Mouse (Mus musculus) MEL (cell line): ENCODE data around the gene Washc1. TPM values are rescaled to one million over a fixed set of nuclear protein-coding genes. Genes with fewer than 3 reads are reported as not detected.

ENCODE experiments used
- DNase-seq: peaks from one replicate; pipeline ENCODE4 v3.0.0; 2011; ENCODE audit warnings: low read depth, low spot score
- H3K27ac ChIP-seq: 2 replicates; pipeline ENCODE4 v1.5.1; 2012; ENCODE audit warnings: low read depth, mild to moderate bottlenecking, control low read depth, low read length, moderate library complexity; ENCODE audit not compliant: control insufficient read depth
- H3K27me3 ChIP-seq, 2 experiments: fragments of 150-350 bp in 1 of 2; sonication (generic) in 1 of 2; 2 replicates each; pipeline ENCODE4 v1.6.1; 2012; ENCODE audit warnings: low read length in 2 of 2, mild to moderate bottlenecking in 2 of 2, improper control_type of control experiment in 1 of 2, moderate library complexity in 1 of 2; ENCODE audit not compliant: insufficient read depth in 2 of 2, control insufficient read depth in 1 of 2
- H3K36me3 ChIP-seq, 2 experiments: 2 replicates each; pipeline ENCODE4 v1.6.1; 2012 to 2014; ENCODE audit warnings: low read length in 2 of 2, improper control_type of control experiment in 1 of 2, inconsistent platforms in 1 of 2, mild to moderate bottlenecking in 1 of 2; ENCODE audit not compliant: insufficient read depth in 2 of 2, control insufficient read depth in 1 of 2
- H3K4me1 ChIP-seq, 2 experiments: fragments of 150-350 bp in 1 of 2; sonication (generic) in 1 of 2; 2 replicates each; pipeline ENCODE4 v1.6.1; 2012; ENCODE audit warnings: low read length in 2 of 2, improper control_type of control experiment in 1 of 2, mild to moderate bottlenecking in 1 of 2; ENCODE audit not compliant: insufficient read depth in 2 of 2, control insufficient read depth in 1 of 2
- H3K4me3 ChIP-seq, 2 experiments: fragments of 150-350 bp in 1 of 2; sonication (generic) in 1 of 2; 2 replicates each; pipeline ENCODE4 v1.5.1; 2012; ENCODE audit warnings: low read depth in 2 of 2, low read length in 2 of 2, mild to moderate bottlenecking in 2 of 2, moderate library complexity in 2 of 2, control low read depth in 1 of 2, improper control_type of control experiment in 1 of 2; ENCODE audit not compliant: control insufficient read depth in 1 of 2, insufficient read depth in 1 of 2
- H3K79me2 ChIP-seq: 2 replicates; pipeline ENCODE4 v1.6.1; 2012; ENCODE audit warnings: mild to moderate bottlenecking, low read length, moderate library complexity; ENCODE audit not compliant: control insufficient read depth, poor library complexity, insufficient read depth
- H3K9ac ChIP-seq: 2 replicates; pipeline ENCODE4 v1.6.1; 2012; ENCODE audit warnings: low read depth, mild to moderate bottlenecking, control low read depth, low read length, moderate library complexity; ENCODE audit not compliant: control insufficient read depth, poor library complexity, severe bottlenecking
- H3K9me3 ChIP-seq: fragments of 150-350 bp; sonication (generic); replicated peaks from 2 replicates; pipeline ENCODE4 v1.6.1; 2012; ENCODE audit warnings: mild to moderate bottlenecking, low read length, improper control_type of control experiment, moderate library complexity; ENCODE audit not compliant: insufficient read depth
- BHLHE40 ChIP-seq: IDR thresholded peaks from 2 replicates; pipeline ENCODE4 v1.6.1; 2012; ENCODE audit warnings: low read depth, mild to moderate bottlenecking, inconsistent platforms, low read length, improper control_type of control experiment, borderline replicate concordance
- CHD1 ChIP-seq: IDR thresholded peaks from 2 replicates; pipeline ENCODE4 v1.6.1; 2012; ENCODE audit warnings: low read depth, mild to moderate bottlenecking, inconsistent platforms, low read length, improper control_type of control experiment
- CTCF ChIP-seq, 3 experiments: IDR thresholded peaks in 2 of 3; conservative IDR thresholded peaks in 1 of 3; 2 replicates each; pipeline ENCODE4 v1.5.1; 2011 to 2012; ENCODE audit warnings: low read length in 3 of 3, low read depth in 2 of 3, mild to moderate bottlenecking in 2 of 3, improper control_type of control experiment in 1 of 3, inconsistent platforms in 1 of 3, mixed read lengths in 1 of 3, moderate library complexity in 1 of 3; ENCODE audit not compliant: control insufficient read depth in 1 of 3, insufficient read depth in 1 of 3, poor library complexity in 1 of 3, severe bottlenecking in 1 of 3
- E2F4 ChIP-seq: IDR thresholded peaks from 2 replicates; pipeline ENCODE4 v1.6.1; 2011; ENCODE audit warnings: low read depth, low read length, improper control_type of control experiment, borderline replicate concordance
- HCFC1 ChIP-seq: IDR thresholded peaks from 2 replicates; pipeline ENCODE4 v1.6.1; 2012; ENCODE audit warnings: low read depth, mild to moderate bottlenecking, inconsistent platforms, low read length, improper control_type of control experiment, moderate library complexity
- MAX ChIP-seq: IDR thresholded peaks from 2 replicates; pipeline ENCODE4 v1.6.1; 2011; ENCODE audit warnings: low read length, improper control_type of control experiment
- MEF2A ChIP-seq: IDR thresholded peaks from 2 replicates; pipeline ENCODE4 v1.6.1; 2014; ENCODE audit warnings: low read depth, mild to moderate bottlenecking, inconsistent platforms, low read length, improper control_type of control experiment; ENCODE audit not compliant: poor library complexity, insufficient replicate concordance, severe bottlenecking; ENCODE audit errors: extremely low read depth
- MYC ChIP-seq: IDR thresholded peaks from 2 replicates; pipeline ENCODE4 v1.6.1; 2011; ENCODE audit warnings: low read depth, mild to moderate bottlenecking, low read length, improper control_type of control experiment, moderate library complexity
- TAL1 ChIP-seq: IDR thresholded peaks from 2 replicates; pipeline ENCODE4 v1.6.1; 2012; ENCODE audit warnings: mild to moderate bottlenecking, inconsistent platforms, low read length, moderate library complexity, mixed read lengths
- UBTF ChIP-seq: IDR thresholded peaks from 2 replicates; pipeline ENCODE4 v1.6.1; 2012; ENCODE audit warnings: low read depth, mild to moderate bottlenecking, inconsistent platforms, low read length, improper control_type of control experiment, moderate library complexity, borderline replicate concordance; ENCODE audit not compliant: insufficient read depth
- ZC3H11A ChIP-seq: IDR thresholded peaks from 2 replicates; pipeline ENCODE4 v1.6.1; 2012; ENCODE audit warnings: low read depth, mild to moderate bottlenecking, inconsistent platforms, low read length, improper control_type of control experiment
- ZMIZ1 ChIP-seq: IDR thresholded peaks from 2 replicates; pipeline ENCODE4 v1.6.1; 2012; ENCODE audit warnings: low read depth, mild to moderate bottlenecking, inconsistent platforms, low read length, improper control_type of control experiment, moderate library complexity
- ZNF384 ChIP-seq: IDR thresholded peaks from 2 replicates; pipeline ENCODE4 v1.6.1; 2012; ENCODE audit warnings: low read depth, mild to moderate bottlenecking, inconsistent platforms, low read length, improper control_type of control experiment
- polyA plus RNA-seq, 2 experiments: library from polyadenylated mRNA; stranded (reverse) in 1 of 2; unstranded in 1 of 2; fragments of >175 nt in 1 of 2; fragments of >200 nt in 1 of 2; gene quantifications; 2 replicates each; pipeline versions ENCODE4 v1.2.1 to v1.2.4; 2012; ENCODE audit warnings: low replicate concordance in 2 of 2, low read depth in 1 of 2; ENCODE audit not compliant: insufficient read length in 2 of 2, insufficient read depth in 1 of 2, missing spikeins in 1 of 2
- total RNA-seq: library from RNA; depleted of rRNA; stranded (reverse); fragments of 300-350 nt; gene quantifications from 2 replicates; pipeline ENCODE4 v1.2.3, GENCODE M21; 2012

Washc1 gene
- total and polyA plus RNA-seq, 3 experiments = 37.0 to 58.6 TPM; not detected in 1

DNA sequence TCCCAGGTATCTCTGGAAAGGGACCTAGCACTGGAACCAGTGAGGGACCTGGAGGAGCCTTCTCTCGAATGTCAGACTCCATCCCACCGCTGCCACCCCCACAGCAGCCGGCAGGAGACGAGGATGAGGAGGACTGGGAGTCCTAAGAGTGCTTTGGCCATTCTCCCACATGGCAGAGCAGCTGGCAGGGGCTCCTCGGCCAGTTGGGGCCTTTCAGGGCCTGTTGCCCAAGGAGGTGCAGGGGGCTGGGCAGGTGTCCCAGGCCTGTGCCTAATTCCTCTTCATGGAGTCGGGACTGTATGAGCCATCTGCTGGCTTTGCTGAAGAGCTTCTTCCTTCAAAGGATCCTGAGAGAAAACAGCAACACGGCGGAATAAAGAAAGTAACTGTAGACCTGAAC, 7.6 kb downstream of the Washc1 start:
- no peak overlapping the region for H3K27ac ChIP-seq
- no peak overlapping the region for H3K9ac ChIP-seq
- TF ChIP-seq MYC = no peak
- no peak for TF ChIP-seq ZC3H11A
- no peak for TF ChIP-seq MEF2A
- TF ChIP-seq BHLHE40 = no peak
- no peak for TF ChIP-seq MAX
- TF ChIP-seq ZNF384 = no peak
- TF ChIP-seq UBTF = no peak
- TF ChIP-seq CHD1 = no peak
- TF ChIP-seq CTCF (IDR thresholded peaks at IDR 0.05 in 2 of 3, conservative IDR thresholded peaks at IDR 0.05 in 1 of 3; ENCODE audit: control insufficient read depth in 1 of 3, insufficient read depth in 1 of 3, low read depth in 2 of 3, low read length in 3 of 3, poor library complexity in 1 of 3, severe bottlenecking in 1 of 3) = no peak
- no peak for TF ChIP-seq TAL1
- TF ChIP-seq E2F4 = no peak
- H3K27me3 ChIP-seq = no peaks in the 10 kb centered on the region
- H3K79me2 ChIP-seq = peaks cover 4% of the 10 kb centered on the region
- H3K4me1 ChIP-seq = peaks cover 4 to 12% of the 10 kb centered on the region in 2 experiments
- no peak for DNase-seq
- H3K4me3 ChIP-seq = no peak overlapping the region
- H3K36me3 ChIP-seq = peaks cover 0 to 9% of the 10 kb centered on the region in 2 experiments; a peak in 2 of 4 replicates
- H3K9me3 ChIP-seq = no peaks in the 10 kb centered on the region

GRCm38 (mm10) chr17:66120701-66121100, 9.4 kb downstream of the Washc1 start:
- no peak overlapping the region for H3K9ac ChIP-seq
- TF ChIP-seq HCFC1 (no peak), ZMIZ1 (no peak), MEF2A (no peak), TAL1 (0 out of 2 replicates have a peak, but pooled peaks have one; percentile 24)
- peaks cover 0 to 14% of the 10 kb centered on the region in 2 experiments; a peak in 3 of 4 replicates for H3K36me3 ChIP-seq
- peaks cover 19% of the 10 kb centered on the region for H3K79me2 ChIP-seq
- H3K9me3 ChIP-seq = no peaks in the 10 kb centered on the region
- H3K4me1 ChIP-seq = peaks cover 8 to 19% of the 10 kb centered on the region in 2 experiments
- no peaks in the 10 kb centered on the region for H3K27me3 ChIP-seq
- H3K4me3 ChIP-seq = no peak overlapping the region
- no peak for DNase-seq
- no peak overlapping the region for H3K27ac ChIP-seq
